Mouse (Mus musculus) lung, adult 2 months (tissue): Measurements from ENCODE around the gene Jph3. TPM values are rescaled to one million over a fixed set of nuclear protein-coding genes. Genes with fewer than 3 reads are reported as not detected.

ENCODE experiments used
- DNase-seq: peaks from one replicate; pipeline ENCODE4 v3.0.0; 2022
- H3K4me1 ChIP-seq: fragments of 200-500 bp; 2 replicates; pipeline ENCODE4 v1.6.1; 2011; ENCODE audit warnings: low read length; ENCODE audit not compliant: control insufficient read depth, insufficient read depth
- H3K4me3 ChIP-seq: fragments of 200-500 bp; replicated peaks from 2 replicates; pipeline ENCODE3; 2011; ENCODE audit warnings: low read depth, mild to moderate bottlenecking, control low read depth, low read length; ENCODE audit errors: extremely low read depth
- CTCF ChIP-seq: fragments of 200-500 bp; IDR thresholded peaks from 2 replicates; pipeline ENCODE4 v1.5.1; 2011; ENCODE audit warnings: mild to moderate bottlenecking, low read length, control low read depth; ENCODE audit not compliant: insufficient read depth
- POLR2A ChIP-seq: fragments of 200-500 bp; IDR thresholded peaks from 2 replicates; pipeline ENCODE4 v1.6.1; 2011; ENCODE audit warnings: low read depth, mild to moderate bottlenecking, control low read depth, low read length, borderline replicate concordance; ENCODE audit errors: extremely low read depth
- WGBS: fragments of 180-500 bp; shearing (Covaris S2); methylation state at CpG from one replicate; pipeline ENCODE4 v1.1.7; 2018; 5-methylcytosine and 5-hydroxymethylcytosine counted together
- polyA plus RNA-seq: library from polyadenylated mRNA; depleted of rRNA; stranded (reverse); fragments of >200 nt; gene quantifications from 2 replicates; pipeline ENCODE4 v1.2.3, GENCODE M21; 2012

Jph3 gene
- polyA plus RNA-seq, 1 experiment = 0.06 TPM

DNA sequence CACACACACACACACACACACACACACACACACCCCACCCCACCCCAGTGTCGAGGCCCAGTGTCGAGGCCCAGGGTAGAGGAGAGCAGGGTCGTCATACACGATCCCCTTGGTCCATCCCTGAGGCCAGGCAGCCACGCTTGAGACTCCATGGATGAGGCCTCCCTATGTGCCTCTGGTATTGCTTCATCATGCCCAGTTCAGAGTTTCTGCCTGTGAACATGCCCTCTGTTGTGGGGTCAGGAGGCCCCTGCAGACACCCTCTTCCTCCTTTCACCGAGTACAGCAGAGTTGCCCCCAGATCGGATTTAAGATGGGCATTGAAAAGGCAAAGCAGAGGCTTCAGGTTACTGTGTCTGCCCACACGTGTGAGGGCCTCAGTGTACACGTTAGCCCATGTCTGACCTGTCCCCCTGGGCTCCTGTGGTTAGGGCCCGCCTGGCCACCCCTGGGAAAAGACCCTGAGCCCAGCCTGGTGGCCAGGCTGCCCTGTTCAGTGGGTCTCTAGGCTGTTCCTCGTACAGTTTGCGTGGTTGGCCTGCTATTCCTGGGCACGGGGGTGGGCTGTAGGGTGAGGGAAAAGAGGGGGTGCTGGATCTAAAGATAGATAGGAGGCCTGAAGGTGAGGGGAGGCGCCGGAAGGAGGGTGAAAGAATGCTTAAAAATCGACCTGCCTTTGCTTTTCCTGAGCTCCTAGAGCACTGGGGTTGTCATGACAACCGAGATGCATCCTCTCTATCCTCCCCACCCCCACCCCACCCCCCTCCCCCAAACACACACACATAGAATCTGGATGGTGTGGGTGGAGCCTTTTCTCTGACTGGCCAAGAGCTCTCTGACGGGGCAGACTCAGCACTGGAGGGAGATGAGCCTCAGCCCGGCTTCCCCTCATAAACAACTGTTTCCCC is 41.7 kb downstream of the Jph3 start:
- H3K4me1 ChIP-seq = no peaks in the 10 kb centered on the region
- TF ChIP-seq CTCF (no peak), POLR2A (no peak)
- H3K4me3 ChIP-seq = no peak overlapping the region
- whole genome bisulfite sequencing = 33% methylated on average over 19 of the region's 19 CpGs
- no peak for DNase-seq

DNA sequence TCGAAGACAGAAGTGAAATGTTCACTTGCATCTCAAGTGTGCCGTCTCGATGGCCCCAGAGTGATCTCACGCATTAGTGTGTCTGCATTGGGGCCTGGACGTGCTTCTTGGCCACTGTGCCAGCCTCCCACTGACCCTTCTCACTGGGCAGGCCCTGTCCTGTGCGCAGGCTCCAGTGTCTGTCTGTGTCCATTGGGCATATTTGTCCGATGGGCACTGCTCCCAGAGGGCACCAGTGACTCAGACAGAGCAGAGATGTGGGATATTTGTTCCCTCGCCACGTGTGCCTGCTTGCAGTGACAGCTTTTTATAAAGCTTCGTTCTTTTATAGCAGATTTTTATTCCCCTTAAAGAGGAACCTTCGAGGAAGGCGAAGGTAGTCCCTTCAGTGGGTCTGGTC is 44.5 kb downstream of the Jph3 start:
- TF ChIP-seq CTCF (no peak), POLR2A (no peak)
- WGBS = 83% methylated on average over 12 of the region's 12 CpGs
- Histone ChIP-seq H3K4me3 (no peak overlapping the region), H3K4me1 (no peaks in the 10 kb centered on the region)
- DNase-seq = no peak

DNA sequence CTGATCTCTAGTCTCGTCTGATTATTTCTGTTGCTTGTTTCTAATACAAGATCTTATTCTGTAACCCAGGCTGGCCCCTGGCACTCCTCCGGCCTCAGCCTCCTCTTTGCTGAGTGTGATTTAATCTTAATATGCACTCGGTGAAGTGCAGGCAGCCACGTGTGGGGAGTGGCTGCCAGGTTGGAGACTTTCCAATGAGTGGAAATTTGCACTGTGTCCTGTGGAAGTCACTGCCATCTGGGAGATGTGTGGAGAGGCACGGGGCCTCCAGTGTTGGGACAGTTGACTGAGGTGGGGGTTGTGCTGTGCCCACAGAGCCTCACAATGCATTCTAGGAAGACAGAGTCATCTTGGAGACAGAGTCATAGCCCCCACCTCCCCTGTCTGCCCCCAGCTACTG is 53.1 kb downstream of the Jph3 start:
- no peak for TF ChIP-seq POLR2A
- Histone ChIP-seq H3K4me3 (no peak overlapping the region), H3K4me1 (no peaks in the 10 kb centered on the region)
- DNase-seq = no peak
- 48% methylated on average over 5 of the region's 5 CpGs for WGBS

DNA sequence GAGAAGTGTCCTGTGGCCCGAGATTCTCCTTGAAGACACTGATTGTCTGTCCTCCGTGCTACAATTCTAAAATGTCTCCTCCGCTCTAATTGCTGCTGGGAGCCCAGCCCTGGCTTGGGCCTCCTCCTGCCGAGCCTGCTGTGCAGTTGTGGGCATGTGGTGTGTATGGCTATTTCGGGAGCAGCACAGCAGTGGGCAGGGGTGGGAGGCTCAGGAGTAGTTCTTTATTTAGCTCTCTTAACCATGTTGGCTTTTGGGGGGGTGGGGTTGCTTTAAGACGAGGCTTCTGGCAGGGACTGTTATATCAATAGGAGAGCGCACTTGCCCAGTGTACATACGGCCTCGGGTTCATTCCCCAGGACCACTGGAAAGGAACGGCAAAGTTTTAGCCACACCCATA is 57.1 kb downstream of the Jph3 start:
- no peak overlapping the region for H3K4me3 ChIP-seq
- TF ChIP-seq POLR2A = no peak
- no peak for TF ChIP-seq CTCF
- DNase-seq = no peak
- H3K4me1 ChIP-seq = no peaks in the 10 kb centered on the region
- WGBS = 37% methylated on average over 10 of the region's 10 CpGs

GRCm38 (mm10) chr8:121788786-121789185 is 59.4 kb downstream of the Jph3 start:
- Histone ChIP-seq H3K4me3 (no peak overlapping the region), H3K4me1 (peaks cover 9% of the 10 kb centered on the region)
- 64% methylated on average over 8 of the region's 8 CpGs for WGBS
- DNase-seq = no peak
- TF ChIP-seq CTCF = no peak
- TF ChIP-seq POLR2A = no peak

GRCm38 (mm10) chr8:121792159-121792558 is 62.7 kb downstream of the Jph3 start:
- TF ChIP-seq POLR2A (peak; percentile 27; the same call in 1 of the 2 replicates), CTCF (no peak)
- Histone ChIP-seq H3K4me3 (no peak overlapping the region), H3K4me1 (peaks cover 9% of the 10 kb centered on the region)
- 23% methylated on average over 7 of the region's 7 CpGs for WGBS
- no peak for DNase-seq

- no peak overlapping the region for H3K4me3 ChIP-seq
- H3K4me1 ChIP-seq = peaks cover 9% of the 10 kb centered on the region
- 36% methylated on average over 4 of the region's 4 CpGs for WGBS
- TF ChIP-seq POLR2A (no peak), CTCF (no peak)
- DNase-seq = peak; percentile 48
Measured at GRCm38 (mm10) chr8:121792627-121793026, 63.2 kb downstream of the Jph3 start.

DNA sequence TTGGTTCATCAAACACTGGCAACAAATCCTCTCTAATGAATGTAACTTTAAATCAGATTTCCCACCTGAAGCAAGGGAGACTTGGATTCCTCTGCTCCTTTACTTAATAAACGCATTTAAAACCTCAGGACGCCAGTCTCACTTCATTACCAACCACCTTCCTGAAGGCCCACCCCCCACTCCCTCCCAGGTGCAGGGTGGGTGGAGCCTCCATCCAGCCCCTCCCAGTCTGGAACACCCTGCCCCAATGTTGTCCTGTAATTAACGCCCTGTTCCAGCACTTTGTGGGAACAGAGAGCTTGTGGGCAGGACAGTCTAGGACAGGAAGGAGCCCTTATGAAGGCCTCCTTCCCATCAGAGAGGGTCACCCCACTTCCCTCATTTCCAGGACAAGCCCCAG is 64.7 kb downstream of the Jph3 start:
- DNase-seq = no peak
- TF ChIP-seq CTCF (no peak), POLR2A (no peak)
- 50% methylated on average over 3 of the region's 3 CpGs for WGBS

DNA sequence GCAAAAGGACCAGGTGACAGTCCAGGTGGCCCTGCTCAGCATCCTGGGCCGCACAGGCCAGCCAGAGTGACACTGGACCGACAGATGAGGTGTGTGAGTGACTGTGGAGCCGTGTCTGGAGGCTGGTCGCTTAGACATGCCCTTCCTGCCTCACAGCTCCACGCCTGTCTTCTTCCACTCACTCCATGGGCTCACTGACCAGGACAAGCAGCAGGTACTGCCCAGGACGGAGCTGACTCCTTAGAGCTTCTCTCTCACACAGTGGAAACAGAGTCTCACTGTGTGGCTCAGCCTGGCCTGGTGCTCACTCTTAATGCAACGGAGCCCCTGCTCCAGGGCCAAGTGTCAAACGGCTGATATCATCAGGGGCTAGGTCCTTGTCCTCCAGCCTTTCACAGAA is 66.0 kb downstream of the Jph3 start:
- Histone ChIP-seq H3K4me3 (no peak overlapping the region), H3K4me1 (peaks cover 9% of the 10 kb centered on the region)
- no peak for TF ChIP-seq CTCF
- no peak for DNase-seq
- 86% methylated on average over 8 of the region's 8 CpGs for WGBS

More for the DNA sequence above, 64.7 kb downstream of the Jph3 start:
- H3K4me1 ChIP-seq = peaks cover 9% of the 10 kb centered on the region
- no peak overlapping the region for H3K4me3 ChIP-seq

- no peak for DNase-seq
- no peak overlapping the region for H3K4me3 ChIP-seq
- WGBS = 90% methylated on average over 11 of the region's 11 CpGs
- TF ChIP-seq CTCF (no peak), POLR2A (no peak)
- H3K4me1 ChIP-seq = peaks cover 9% of the 10 kb centered on the region
Measured at GRCm38 (mm10) chr8:121796406-121796805, 67.0 kb downstream of the Jph3 start.
